Mouse (Mus musculus): Measurements from ENCODE around the gene Dnlz.

DNA sequence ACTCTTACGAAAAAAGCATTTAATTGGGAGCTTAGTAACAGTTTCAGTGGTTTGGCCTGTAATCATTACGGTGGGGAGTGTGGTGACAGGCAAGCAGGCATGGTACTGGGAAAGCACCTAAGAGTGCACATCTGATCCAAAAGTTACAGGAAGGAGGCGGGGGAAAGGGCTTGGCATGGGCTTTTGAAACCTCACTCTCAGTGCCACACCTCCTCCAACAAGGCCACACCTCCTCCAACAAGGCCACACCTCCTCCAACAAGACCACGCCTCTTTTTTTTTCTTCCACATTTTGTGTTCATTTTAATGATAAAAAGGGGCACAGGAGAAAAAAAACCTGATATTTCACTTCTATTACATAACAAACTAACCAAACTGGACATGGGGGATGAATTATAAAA lies 24.1 kb downstream of the Dnlz start:
- TF ChIP-seq CTCF (IDR thresholded peaks at IDR 0.05; ENCODE audit: low read depth) (no peak), EP300 (IDR thresholded peaks at IDR 0.05; ENCODE audit: low read depth) (no peak)

Data from heart, postnatal 0 days (tissue).